Mouse (Mus musculus) midbrain, embryonic 13.5 days (tissue): Measurements from ENCODE around the gene Hba-a2. TPM values are rescaled to one million over a fixed set of nuclear protein-coding genes. Genes with fewer than 3 reads are reported as not detected.
A peak's percentile ranks its signal among the peaks of the same experiment; 100 is the strongest.
"Not testable (repeated sequence)": the region's sequence is repeated elsewhere in the genome, so short reads cannot be mapped to it uniquely, and the experiment has no call there.

Experiments
- ATAC-seq: fragments of 200-750 bp; cut with Nextera tagmentation; 2 replicates; pipeline ENCODE4 v1.8.0; 2017; ENCODE audit warnings: mild to moderate bottlenecking, moderate TSS enrichment, moderate library complexity
- H3K27ac ChIP-seq: fragments of 300-500 bp; sonication (generic); 2 replicates; pipeline ENCODE4 v1.5.1; 2015; ENCODE audit warnings: inconsistent platforms, mild to moderate bottlenecking, moderate library complexity
- H3K27me3 ChIP-seq: fragments of 300-500 bp; sonication (generic); 2 replicates; pipeline ENCODE4 v1.6.1; 2015; ENCODE audit warnings: mild to moderate bottlenecking, inconsistent platforms
- H3K36me3 ChIP-seq: fragments of 300-500 bp; sonication (generic); 2 replicates; pipeline ENCODE4 v1.6.1; 2015; ENCODE audit warnings: mild to moderate bottlenecking, inconsistent platforms
- H3K4me1 ChIP-seq: fragments of 300-500 bp; sonication (generic); replicated peaks from 2 replicates; pipeline ENCODE4 v1.6.1; 2015; ENCODE audit warnings: inconsistent platforms
- H3K4me2 ChIP-seq: fragments of 300-500 bp; sonication (generic); replicated peaks from 2 replicates; pipeline ENCODE4 v1.6.1; 2015; ENCODE audit warnings: moderate library complexity, mild to moderate bottlenecking, inconsistent platforms
- H3K4me3 ChIP-seq: fragments of 300-500 bp; sonication (generic); replicated peaks from 2 replicates; pipeline ENCODE4 v1.5.1; 2015; ENCODE audit warnings: mild to moderate bottlenecking, inconsistent platforms
- H3K9ac ChIP-seq: fragments of 300-500 bp; sonication (generic); replicated peaks from 2 replicates; pipeline ENCODE4 v1.6.1; 2015; ENCODE audit warnings: mild to moderate bottlenecking, inconsistent platforms
- H3K9me3 ChIP-seq: fragments of 300-500 bp; sonication (generic); 2 replicates; pipeline ENCODE4 v1.6.1; 2016; ENCODE audit warnings: mild to moderate bottlenecking, inconsistent platforms
- WGBS: fragments of 180-500 bp; shearing (Covaris S2); methylation state at CpG from one replicate; pipeline ENCODE4 v1.1.7; 2015; 5-methylcytosine and 5-hydroxymethylcytosine counted together
- polyA plus RNA-seq: library from polyadenylated mRNA; unstranded; fragments of >200 nt; fragmentation: Nextera tagmentation; extraction: Ambion mirVana; gene quantifications from 2 replicates; pipeline ENCODE4 v1.2.1, GENCODE M21; 2015

The Hba-a2 gene
- polyA plus RNA-seq, 1 experiment from 2014 or later: 6,263 TPM

- Histone ChIP-seq H3K4me3 (peak within 1 kb of the TSS; percentile 77), H3K9ac (peak within 1 kb of the TSS; percentile 92), H3K27ac (peak within 1 kb of the TSS; percentile 97), H3K4me2 (peak within 1 kb of the TSS; percentile 64), H3K4me1 (peaks cover 19% of the 10 kb centered on the region), H3K9me3 (no peaks in the 10 kb centered on the region), H3K27me3 (peaks cover 17% of the 10 kb centered on the region; the same call in 1 of the 2 replicates), H3K36me3 (peaks cover 5% of the 10 kb centered on the region; the same call in 1 of the 2 replicates)
- WGBS: under 1% methylated on average over 54 of the region's 54 CpGs
- ATAC-seq: peak; percentile 99
These were observed 29.0 kb upstream of the Hba-a2 start, which contains the start of gene Nprl3 for GRCm38 (mm10) chr11:32267188-32267884. Nprl3 (minus strand) TSS chr11:32267707.

- Histone ChIP-seq H3K9ac (peak overlapping the region; percentile 92), H3K36me3 (no peaks in the 10 kb centered on the region), H3K9me3 (no peaks in the 10 kb centered on the region), H3K27me3 (peaks cover 17% of the 10 kb centered on the region; the same call in 1 of the 2 replicates), H3K4me1 (peaks cover 19% of the 10 kb centered on the region), H3K27ac (peak overlapping the region; percentile 97; the same call in 1 of the 2 replicates), H3K4me3 (peak overlapping the region; percentile 77), H3K4me2 (peak overlapping the region; percentile 64)
- peak; percentile 50 for ATAC-seq
- 27% methylated on average over 5 of the region's 5 CpGs for WGBS
These were observed 28.3 kb upstream of the Hba-a2 start for GRCm38 (mm10) chr11:32267964-32268363.

- Histone ChIP-seq H3K36me3 (no peaks in the 10 kb centered on the region), H3K9ac (no peak overlapping the region), H3K4me2 (no peak overlapping the region), H3K27ac (no peak overlapping the region), H3K4me1 (peaks cover 19% of the 10 kb centered on the region), H3K9me3 (no peaks in the 10 kb centered on the region), H3K27me3 (peaks cover 17% of the 10 kb centered on the region; the same call in 1 of the 2 replicates), H3K4me3 (no peak overlapping the region)
- WGBS: 88% methylated on average over 5 of the region's 5 CpGs
- no peak for ATAC-seq
These were observed 27.3 kb upstream of the Hba-a2 start for GRCm38 (mm10) chr11:32268952-32269351.

- Histone ChIP-seq H3K27ac (no peak overlapping the region), H3K4me2 (no peak overlapping the region), H3K9ac (no peak overlapping the region), H3K36me3 (no peaks in the 10 kb centered on the region), H3K4me3 (no peak overlapping the region), H3K9me3 (no peaks in the 10 kb centered on the region), H3K27me3 (peaks cover 17% of the 10 kb centered on the region; the same call in 1 of the 2 replicates), H3K4me1 (peaks cover 11% of the 10 kb centered on the region)
- ATAC-seq: no peak
- 54% methylated on average over 4 of the region's 4 CpGs for WGBS
These were observed 25.1 kb upstream of the Hba-a2 start for GRCm38 (mm10) chr11:32271178-32271577.

- H3K4me2 ChIP-seq: no peak within 1 kb of the TSS
- H3K4me3 ChIP-seq: no peak within 1 kb of the TSS
- peaks cover 18% of the 10 kb centered on the region; the same call in 1 of the 2 replicates for H3K27me3 ChIP-seq
- no peaks in the 10 kb centered on the region for H3K9me3 ChIP-seq
- ATAC-seq: no peak
- no peaks in the 10 kb centered on the region for H3K4me1 ChIP-seq
- H3K9ac ChIP-seq: no peak within 1 kb of the TSS
- H3K36me3 ChIP-seq: no peaks in the 10 kb centered on the region
- 82% methylated on average over 3 of the region's 3 CpGs for WGBS
- H3K27ac ChIP-seq: no peak within 1 kb of the TSS
These were observed 19.9 kb upstream of the Hba-a2 start, which contains the start of gene Hba-x for GRCm38 (mm10) chr11:32276347-32276746. Hba-x (plus strand) TSS chr11:32276400.

GRCm38 (mm10) chr11:32277736-32278457, 18.4 kb upstream of the Hba-a2 start:
- no peaks in the 10 kb centered on the region for H3K36me3 ChIP-seq
- no peaks in the 10 kb centered on the region for H3K9me3 ChIP-seq
- H3K9ac ChIP-seq: no peak overlapping the region
- H3K4me3 ChIP-seq: no peak overlapping the region
- no peak overlapping the region for H3K4me2 ChIP-seq
- peaks cover 12% of the 10 kb centered on the region; the same call in 1 of the 2 replicates for H3K27me3 ChIP-seq
- ATAC-seq: no peak
- H3K27ac ChIP-seq: no peak overlapping the region
- no peaks in the 10 kb centered on the region for H3K4me1 ChIP-seq
- WGBS: 75% methylated on average over 21 of the region's 21 CpGs

GRCm38 (mm10) chr11:32278458-32278957, 17.8 kb upstream of the Hba-a2 start:
- 86% methylated on average over 12 of the region's 12 CpGs for WGBS
- Histone ChIP-seq H3K4me3 (no peak overlapping the region), H3K9ac (no peak overlapping the region), H3K27me3 (peaks cover 12% of the 10 kb centered on the region; the same call in 1 of the 2 replicates), H3K4me1 (no peaks in the 10 kb centered on the region), H3K4me2 (no peak overlapping the region), H3K9me3 (no peaks in the 10 kb centered on the region), H3K36me3 (no peaks in the 10 kb centered on the region), H3K27ac (no peak overlapping the region)
- ATAC-seq: no peak

- no peak overlapping the region for H3K27ac ChIP-seq
- H3K27me3 ChIP-seq: peaks cover 12% of the 10 kb centered on the region; the same call in 1 of the 2 replicates
- no peaks in the 10 kb centered on the region for H3K9me3 ChIP-seq
- H3K4me2 ChIP-seq: no peak overlapping the region
- no peaks in the 10 kb centered on the region for H3K36me3 ChIP-seq
- ATAC-seq: no peak
- no peaks in the 10 kb centered on the region for H3K4me1 ChIP-seq
- WGBS: 76% methylated on average over 2 of the region's 2 CpGs
- H3K9ac ChIP-seq: no peak overlapping the region
- no peak overlapping the region for H3K4me3 ChIP-seq
These were observed 15.6 kb upstream of the Hba-a2 start for GRCm38 (mm10) chr11:32280646-32281045.

GRCm38 (mm10) chr11:32281416-32282144, 14.7 kb upstream of the Hba-a2 start:
- no peak for ATAC-seq
- H3K4me2 ChIP-seq: no peak overlapping the region
- 51% methylated on average over 1 of the region's 1 CpGs for WGBS
- H3K36me3 ChIP-seq: no peaks in the 10 kb centered on the region
- no peak overlapping the region for H3K9ac ChIP-seq
- peaks cover 12% of the 10 kb centered on the region; the same call in 1 of the 2 replicates for H3K27me3 ChIP-seq
- no peaks in the 10 kb centered on the region for H3K9me3 ChIP-seq
- H3K27ac ChIP-seq: no peak overlapping the region
- H3K4me1 ChIP-seq: no peaks in the 10 kb centered on the region
- no peak overlapping the region for H3K4me3 ChIP-seq

- whole genome bisulfite sequencing: 58% methylated on average over 1 of the region's 5 CpGs
- not testable (repeated sequence) for ATAC-seq
These were observed 13.1 kb upstream of the Hba-a2 start, which contains the start of gene Hba-a1 for GRCm38 (mm10) chr11:32283091-32283777. Hba-a1 (plus strand) TSS chr11:32283511.

GRCm38 (mm10) chr11:32284582-32284981, 11.7 kb upstream of the Hba-a2 start:
- H3K4me3 ChIP-seq, H3K27ac ChIP-seq, H3K9ac ChIP-seq, H3K9me3 ChIP-seq, ATAC-seq, H3K4me1 ChIP-seq, H3K4me2 ChIP-seq, H3K36me3 ChIP-seq, H3K27me3 ChIP-seq: not testable (repeated sequence)
- WGBS: 79% methylated on average over 2 of the region's 2 CpGs

More at GRCm38 (mm10) chr11:32283091-32283777, 13.1 kb upstream of the Hba-a2 start, which contains the start of gene Hba-a1:
- not testable (repeated sequence) for H3K9me3 ChIP-seq, H3K36me3 ChIP-seq, H3K4me2 ChIP-seq, H3K9ac ChIP-seq, H3K27me3 ChIP-seq, H3K4me3 ChIP-seq, H3K27ac ChIP-seq, H3K4me1 ChIP-seq
